Mouse (Mus musculus) bone marrow macrophage, adult 2 months (primary cell): ENCODE measurements around the gene Mob3b. TPM values are rescaled to one million over a fixed set of nuclear protein-coding genes. Genes with fewer than 3 reads are reported as not detected.

ENCODE experiments used
- H3K27ac ChIP-seq: 2 replicates; pipeline ENCODE4 v1.5.1; 2012; ENCODE audit warnings: low read depth, low read length; ENCODE audit not compliant: insufficient read depth
- H3K4me1 ChIP-seq: 2 replicates; pipeline ENCODE4 v1.6.1; 2012; ENCODE audit warnings: low read length; ENCODE audit not compliant: control insufficient read depth, insufficient read depth
- H3K4me3 ChIP-seq: 2 replicates; pipeline ENCODE4 v1.5.1; 2012; ENCODE audit warnings: mild to moderate bottlenecking, low read length, moderate library complexity; ENCODE audit not compliant: insufficient read depth
- CTCF ChIP-seq: IDR thresholded peaks from 2 replicates; pipeline ENCODE4 v1.5.1; 2012; ENCODE audit warnings: low read depth, mild to moderate bottlenecking, low read length, moderate library complexity
- POLR2A ChIP-seq: IDR thresholded peaks from 2 replicates; pipeline ENCODE4 v1.6.1; 2012; ENCODE audit warnings: mild to moderate bottlenecking, low read depth, low read length, borderline replicate concordance
- polyA plus RNA-seq: library from polyadenylated mRNA; stranded (reverse); fragments of >200 nt; gene quantifications from 2 replicates; pipeline ENCODE4 v1.2.4, GENCODE M21; 2012; ENCODE audit not compliant: missing spikeins, insufficient read depth, insufficient read length

The Mob3b gene
- polyA plus RNA-seq, 1 experiment = 11.4 TPM

DNA sequence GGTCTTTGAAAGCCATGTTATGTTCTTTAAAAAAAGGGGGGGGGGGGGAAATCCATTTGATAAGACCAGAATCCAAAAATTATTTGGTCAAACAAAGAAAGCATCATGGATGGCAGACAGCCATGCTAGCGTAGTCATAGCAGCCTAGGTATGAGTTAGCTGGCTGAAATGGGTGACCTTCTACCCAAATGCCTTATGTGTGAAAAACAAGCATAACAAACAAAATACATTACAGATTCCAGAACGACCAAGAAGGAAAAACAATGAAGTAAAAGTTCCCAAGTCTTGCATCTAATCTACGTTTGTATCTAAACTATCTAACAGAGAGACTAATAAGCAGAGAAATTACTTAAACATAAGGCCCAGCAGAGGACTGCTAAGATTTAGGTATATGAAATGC is 6.6 kb downstream of the Mob3b start:
- no peak for TF ChIP-seq CTCF
- TF ChIP-seq POLR2A = no peak
- no peak overlapping the region for H3K27ac ChIP-seq
- H3K4me3 ChIP-seq = no peak overlapping the region
- peaks cover 5% of the 10 kb centered on the region for H3K4me1 ChIP-seq

DNA sequence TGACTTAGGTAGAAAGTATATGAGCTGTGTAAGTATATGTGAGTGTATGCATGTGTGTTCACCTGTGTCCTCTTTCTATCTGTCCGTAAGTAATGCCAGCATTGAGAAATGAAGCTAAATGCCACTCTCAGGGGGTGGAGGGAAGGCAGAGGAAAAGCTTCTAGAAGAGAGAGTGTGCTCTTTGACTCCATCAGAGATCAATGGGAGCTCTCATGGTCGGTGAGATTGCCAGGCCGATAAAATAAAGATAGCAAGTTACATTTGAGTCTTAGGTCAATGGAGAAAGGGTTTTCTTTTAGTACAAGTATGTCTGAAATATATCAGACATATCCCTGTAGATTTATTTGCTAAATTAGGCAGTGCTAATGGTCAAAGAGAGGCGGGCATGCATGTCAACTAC is 9.0 kb downstream of the Mob3b start:
- Histone ChIP-seq H3K4me3 (no peak overlapping the region), H3K4me1 (peaks cover 3% of the 10 kb centered on the region), H3K27ac (no peak overlapping the region)
- TF ChIP-seq CTCF (no peak), POLR2A (no peak)

DNA sequence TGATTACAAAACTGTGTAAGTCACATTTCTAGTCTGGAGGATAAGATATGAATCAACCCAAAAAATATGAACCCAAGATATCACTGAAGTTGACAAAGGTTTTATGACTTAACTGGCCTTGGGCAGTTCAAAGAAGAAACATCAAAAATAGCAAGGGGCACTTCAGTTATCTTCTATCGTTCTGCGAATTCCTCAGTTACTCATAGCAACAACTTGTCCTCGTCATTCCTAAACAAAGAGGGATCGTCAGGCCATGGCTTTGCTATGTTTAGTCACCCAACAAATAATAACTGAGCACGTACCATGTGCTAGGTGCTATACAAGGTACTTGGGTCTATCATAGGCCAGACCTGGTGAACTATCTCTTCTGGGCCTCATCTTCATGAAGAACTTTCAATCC is 10.7 kb downstream of the Mob3b start:
- no peak overlapping the region for H3K27ac ChIP-seq
- H3K4me1 ChIP-seq = peaks cover 3% of the 10 kb centered on the region
- H3K4me3 ChIP-seq = no peak overlapping the region
- TF ChIP-seq CTCF (no peak), POLR2A (no peak)

DNA sequence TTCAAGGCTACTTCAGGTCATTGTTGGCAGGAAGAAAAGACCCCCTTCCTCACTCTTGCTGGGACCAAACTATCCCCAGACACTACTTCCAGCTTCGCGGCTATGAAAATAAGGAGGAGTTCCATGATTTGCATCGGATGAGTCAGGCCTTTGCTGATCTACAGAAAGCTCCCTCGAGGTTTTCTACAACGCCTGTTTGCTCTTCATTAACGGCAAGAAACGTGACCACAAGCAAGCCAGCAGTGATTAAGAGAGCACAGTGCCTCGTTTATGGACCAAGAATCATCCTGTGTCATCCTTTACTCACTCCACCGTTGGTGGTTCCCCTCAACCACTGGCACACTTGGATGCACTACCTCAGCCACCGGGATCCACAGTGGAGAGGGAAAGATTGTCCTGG is 11.6 kb downstream of the Mob3b start:
- no peak overlapping the region for H3K4me3 ChIP-seq
- H3K4me1 ChIP-seq = peaks cover 3% of the 10 kb centered on the region
- H3K27ac ChIP-seq = no peak overlapping the region
- TF ChIP-seq CTCF = no peak
- TF ChIP-seq POLR2A = no peak

DNA sequence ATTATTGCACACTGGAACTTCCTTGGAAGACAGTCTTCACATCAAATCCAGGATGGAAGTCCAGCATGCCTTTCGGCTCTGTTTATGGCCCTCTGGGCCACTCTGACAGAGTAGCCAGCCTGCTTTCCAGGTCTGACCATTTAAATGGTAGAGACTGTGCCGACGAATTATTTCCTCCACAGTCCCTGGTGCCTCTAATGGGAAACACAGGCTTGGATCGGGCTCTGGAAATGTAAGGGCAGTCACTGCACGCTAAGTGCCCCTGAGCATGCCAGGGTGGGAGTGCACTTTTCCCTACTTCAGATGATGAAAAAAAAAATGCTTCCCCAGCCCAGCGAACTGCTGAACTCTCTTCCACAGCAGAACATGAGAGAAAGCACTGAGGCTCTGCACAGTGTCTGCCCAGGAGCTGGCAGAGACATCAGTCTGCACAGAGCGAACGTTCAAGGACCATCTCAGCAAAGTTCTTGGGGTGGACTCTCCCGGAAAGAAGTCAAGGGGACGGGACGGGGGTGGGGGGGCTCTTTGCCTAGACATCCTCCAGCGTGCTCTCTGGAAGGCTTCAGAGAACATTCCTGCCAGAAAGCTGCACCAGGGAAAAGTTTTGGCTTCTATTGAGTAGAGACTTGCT is 13.7 kb downstream of the Mob3b start:
- H3K4me3 ChIP-seq = no peak overlapping the region
- H3K27ac ChIP-seq = no peak overlapping the region
- H3K4me1 ChIP-seq = no peaks in the 10 kb centered on the region
- TF ChIP-seq CTCF (no peak), POLR2A (no peak)

DNA sequence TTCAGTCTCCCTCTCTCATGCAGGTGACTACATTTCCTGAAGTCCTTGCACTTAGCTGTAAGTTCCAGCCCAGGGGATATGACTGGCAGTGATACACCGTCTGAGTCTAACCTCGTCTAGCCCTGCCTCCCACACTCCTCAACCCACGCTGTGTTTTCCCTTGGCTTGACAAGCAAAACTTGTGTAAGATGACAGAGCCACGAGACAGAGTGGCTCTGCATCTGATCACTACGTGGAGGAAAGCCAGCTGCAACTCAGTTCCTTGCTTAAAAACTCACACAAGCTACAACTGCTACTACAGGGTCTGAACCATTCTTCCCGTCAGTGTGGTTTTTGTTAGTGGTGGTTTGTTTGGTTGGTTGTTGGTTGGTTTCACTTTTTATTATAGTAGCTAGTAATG is 17.0 kb downstream of the Mob3b start:
- no peak overlapping the region for H3K4me3 ChIP-seq
- H3K4me1 ChIP-seq = peaks cover 10% of the 10 kb centered on the region
- H3K27ac ChIP-seq = no peak overlapping the region
- no peak for TF ChIP-seq POLR2A
- no peak for TF ChIP-seq CTCF

DNA sequence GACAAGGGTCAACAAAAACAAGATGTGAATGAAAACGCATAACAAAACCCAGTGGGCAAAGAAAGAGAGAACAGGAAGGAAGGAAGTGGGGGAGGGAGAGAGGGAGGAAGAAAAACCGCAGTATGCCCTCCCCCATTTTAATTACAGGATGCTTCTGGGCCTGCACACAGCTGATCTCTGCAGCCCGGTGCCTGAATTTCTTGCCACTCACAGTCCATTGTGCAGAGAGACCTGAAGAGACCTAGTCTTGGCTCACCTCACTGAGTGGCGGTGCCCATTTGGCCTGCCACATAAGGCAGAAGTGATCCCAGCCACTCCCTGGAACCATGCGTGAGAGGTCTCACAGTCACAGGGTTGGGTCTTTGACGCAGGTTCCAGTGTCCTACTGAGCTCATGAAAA is 19.2 kb downstream of the Mob3b start:
- Histone ChIP-seq H3K27ac (no peak overlapping the region), H3K4me1 (peaks cover 10% of the 10 kb centered on the region), H3K4me3 (no peak overlapping the region)
- TF ChIP-seq CTCF (no peak), POLR2A (no peak)

DNA sequence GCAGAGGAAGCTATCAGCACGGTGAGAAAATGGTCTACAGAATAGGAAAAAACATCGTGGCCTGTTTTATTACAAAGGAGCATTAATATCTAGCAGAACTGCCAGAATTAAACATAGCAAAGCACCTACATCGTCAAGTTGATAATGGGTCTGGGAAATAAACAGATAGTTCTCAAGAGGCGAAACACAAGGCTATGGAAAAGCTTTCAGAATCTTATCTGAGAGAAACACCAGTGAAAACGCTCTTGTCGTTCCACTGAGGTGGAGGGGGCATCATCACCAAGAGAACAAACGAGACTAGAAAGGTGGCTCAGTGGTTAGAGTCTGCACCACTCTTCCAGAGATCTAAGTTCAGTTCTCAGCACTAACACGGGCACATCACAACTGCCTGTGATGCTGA is 20.3 kb downstream of the Mob3b start:
- H3K27ac ChIP-seq = no peak overlapping the region
- H3K4me1 ChIP-seq = peaks cover 12% of the 10 kb centered on the region

DNA sequence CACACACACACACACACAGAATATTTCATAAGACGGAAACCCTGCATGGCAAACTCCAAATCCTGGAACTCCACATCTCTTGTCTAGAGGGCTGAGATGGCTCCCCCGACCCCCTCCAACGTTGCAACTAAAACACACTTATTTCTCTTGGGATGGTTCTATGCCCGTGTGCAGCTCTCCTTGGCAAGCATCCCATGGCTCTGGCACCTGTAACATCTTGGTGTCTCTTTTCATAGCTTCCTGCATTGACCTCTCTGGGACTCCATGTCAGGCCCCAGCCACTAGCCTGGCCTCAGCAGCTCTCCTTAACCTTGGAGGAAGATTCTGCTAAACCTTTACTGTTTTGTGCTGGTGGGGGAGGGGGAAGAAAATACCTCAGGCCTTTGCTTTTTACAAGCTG is 21.5 kb downstream of the Mob3b start:
- Histone ChIP-seq H3K27ac (no peak overlapping the region), H3K4me1 (peaks cover 22% of the 10 kb centered on the region), H3K4me3 (no peak overlapping the region)
- TF ChIP-seq CTCF (no peak), POLR2A (no peak)

More for the DNA sequence above, 20.3 kb downstream of the Mob3b start:
- no peak overlapping the region for H3K4me3 ChIP-seq
- TF ChIP-seq POLR2A = no peak
- TF ChIP-seq CTCF = no peak

DNA sequence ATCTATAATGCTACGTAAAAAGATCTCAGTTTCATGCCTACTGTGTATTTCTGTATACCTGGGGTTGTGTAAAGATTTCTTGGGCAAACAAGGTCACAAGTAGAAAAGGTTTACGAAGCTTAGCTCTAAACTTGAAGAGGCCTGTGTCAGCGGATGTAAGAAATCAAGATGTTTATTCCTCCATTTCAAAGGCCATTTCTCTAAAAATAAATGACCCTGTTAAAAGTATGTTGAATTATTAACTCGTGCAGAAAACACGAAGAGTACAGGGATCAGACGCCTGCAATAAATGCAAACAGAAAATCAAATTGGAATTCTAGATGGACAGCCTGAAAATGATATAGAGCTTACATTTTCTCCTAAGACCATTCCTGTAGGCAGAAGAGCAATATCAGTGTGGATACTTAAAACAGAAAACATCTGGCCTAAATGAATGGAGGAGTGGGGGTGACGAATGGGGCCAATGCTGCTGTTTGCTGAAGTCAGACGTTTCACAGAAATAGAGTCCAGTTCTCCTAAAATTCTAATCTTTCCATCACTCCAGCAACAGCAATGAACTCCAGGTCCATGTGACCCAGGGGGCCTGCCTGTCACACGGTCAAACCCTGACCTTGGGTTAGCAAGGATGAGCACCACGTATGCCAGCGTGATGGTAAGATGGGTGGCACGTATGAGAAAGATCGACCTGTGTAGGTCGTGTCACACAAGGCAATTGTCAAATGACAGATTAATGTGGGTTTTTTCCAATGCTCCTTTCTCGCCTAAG is 22.3 kb downstream of the Mob3b start:
- Histone ChIP-seq H3K27ac (no peak overlapping the region), H3K4me3 (no peak overlapping the region), H3K4me1 (peaks cover 25% of the 10 kb centered on the region)
- no peak for TF ChIP-seq POLR2A
- no peak for TF ChIP-seq CTCF
